Mouse (Mus musculus): ENCODE measurements around the gene Ccdc57.
"Not testable (repeated sequence)": the region's sequence is repeated elsewhere in the genome, so short reads cannot be mapped to it uniquely, and the experiment has no call there.

The Ccdc57 gene

GRCm38 (mm10) chr11:120818251-120818650, 114.4 kb downstream of the Ccdc57 start:
- peak; percentile 23 for DNase-seq

DNA sequence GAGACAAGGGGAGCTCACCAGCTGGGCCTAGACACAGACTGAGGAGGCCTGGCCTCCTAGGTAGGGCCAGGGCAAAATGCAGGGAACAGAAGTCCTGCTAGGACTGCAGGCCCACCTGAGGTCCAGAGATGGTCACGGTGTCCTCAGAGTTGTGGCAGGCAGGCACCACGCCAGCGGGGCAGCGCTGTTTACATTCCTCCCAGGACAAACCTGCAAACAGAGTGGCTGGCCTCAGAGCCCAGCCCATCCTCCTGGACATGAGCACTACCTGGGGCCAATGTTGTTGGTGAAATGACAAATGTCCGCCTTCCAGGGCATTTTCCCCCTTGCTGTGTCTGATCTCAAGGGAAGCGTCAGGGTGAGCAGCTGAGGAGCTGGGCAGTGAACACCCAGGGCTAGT, 115.3 kb downstream of the Ccdc57 start:
- DNase-seq = peak; percentile 7

DNA sequence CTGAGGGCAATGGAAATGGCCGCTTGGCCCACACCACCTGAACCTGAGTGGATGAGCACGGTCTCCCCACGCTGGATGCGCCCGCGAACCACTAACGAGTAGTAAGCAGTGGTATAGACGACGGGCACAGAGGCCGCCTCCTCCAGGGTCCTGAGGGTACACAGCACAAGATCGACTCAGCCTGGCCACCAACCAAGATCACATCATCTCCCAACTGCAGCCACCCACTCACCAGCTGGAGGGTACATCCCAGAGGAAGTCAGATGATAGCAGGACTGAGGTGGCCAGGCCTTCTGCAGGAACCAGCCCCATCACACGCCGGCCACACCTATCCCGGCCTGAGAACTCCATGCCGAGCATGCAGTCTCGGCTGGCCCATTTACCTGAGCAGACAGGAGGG, 120.6 kb downstream of the Ccdc57 start:
- DNase-seq = no peak

GRCm38 (mm10) chr11:120808010-120808409, 124.7 kb downstream of the Ccdc57 start:
- no peak for DNase-seq

GRCm38 (mm10) chr11:120805375-120806298, 127.0 kb downstream of the Ccdc57 start:
- DNase-seq = no peak

- DNase-seq = no peak
Measured at GRCm38 (mm10) chr11:120804769-120805168, 127.9 kb downstream of the Ccdc57 start.

- no peak for DNase-seq
Measured at GRCm38 (mm10) chr11:120804274-120804673, 128.4 kb downstream of the Ccdc57 start.

DNA sequence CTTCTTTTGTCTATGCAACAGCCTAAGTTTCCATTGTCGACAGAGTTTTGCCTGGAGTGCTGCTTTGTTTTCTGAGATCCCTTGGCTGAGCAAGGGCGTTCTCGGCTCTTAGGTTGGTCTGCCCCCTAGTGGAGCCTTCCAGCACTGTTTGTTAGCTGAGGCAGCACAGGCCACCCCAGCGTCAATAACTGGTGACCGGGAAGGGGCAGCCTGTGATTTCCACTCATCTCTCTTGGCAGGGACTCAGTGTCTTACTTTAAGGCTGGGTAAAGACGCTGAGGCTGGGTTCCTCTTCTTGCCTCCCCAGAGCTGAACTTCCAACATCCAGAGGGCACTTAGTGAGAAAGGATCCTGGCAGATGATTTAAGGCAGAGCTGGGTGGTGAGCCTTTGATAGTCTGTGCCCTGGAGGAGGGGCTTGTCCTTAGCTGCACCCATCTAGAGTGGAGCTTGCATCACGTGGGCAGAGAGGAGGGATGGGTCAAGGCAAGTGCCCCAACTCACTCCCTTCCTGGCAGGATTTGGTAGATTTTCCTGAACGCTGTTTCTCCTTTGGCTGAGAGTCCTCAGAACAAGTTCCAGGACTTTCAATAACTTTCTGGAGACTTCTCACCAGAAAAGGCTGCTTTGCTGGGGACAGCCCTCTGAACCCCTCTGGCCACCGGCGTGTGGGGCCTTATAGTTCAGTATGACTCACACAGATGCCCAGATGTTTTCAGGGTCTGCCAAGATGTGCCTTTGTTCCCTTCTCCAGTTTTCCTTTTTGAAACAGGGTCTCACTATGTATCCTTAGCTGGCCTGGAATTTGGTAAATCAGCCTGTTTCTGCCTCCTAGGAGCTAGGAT, 132.4 kb downstream of the Ccdc57 start:
- DNase-seq = peak; percentile 87

DNA sequence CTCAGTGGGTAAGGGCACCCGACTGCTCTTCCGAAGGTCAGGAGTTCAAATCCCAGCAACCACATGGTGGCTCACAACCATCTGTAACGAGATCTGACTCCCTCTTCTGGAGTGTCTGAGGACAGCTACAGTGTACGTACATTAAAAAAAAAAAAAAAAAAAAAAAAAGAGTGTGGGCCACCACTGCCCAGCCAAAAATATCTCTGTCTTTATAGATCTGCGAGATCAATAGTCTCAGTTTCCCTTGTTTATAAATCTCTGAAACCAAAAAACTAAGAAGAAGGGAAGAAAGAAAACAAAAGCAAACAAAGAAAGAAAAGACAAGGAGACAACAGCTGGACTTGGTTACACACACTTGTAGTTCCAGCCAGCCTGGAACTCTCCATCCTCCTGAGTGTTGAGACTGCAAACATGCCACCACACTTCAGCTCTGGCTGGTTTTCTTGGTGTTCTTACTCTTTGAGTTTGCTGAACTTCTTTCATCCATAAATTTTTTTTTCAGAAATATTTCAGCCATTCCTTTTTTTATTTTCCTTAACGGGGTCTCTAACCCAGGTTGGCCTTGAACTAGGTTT, 133.3 kb downstream of the Ccdc57 start:
- DNase-seq = no peak

DNA sequence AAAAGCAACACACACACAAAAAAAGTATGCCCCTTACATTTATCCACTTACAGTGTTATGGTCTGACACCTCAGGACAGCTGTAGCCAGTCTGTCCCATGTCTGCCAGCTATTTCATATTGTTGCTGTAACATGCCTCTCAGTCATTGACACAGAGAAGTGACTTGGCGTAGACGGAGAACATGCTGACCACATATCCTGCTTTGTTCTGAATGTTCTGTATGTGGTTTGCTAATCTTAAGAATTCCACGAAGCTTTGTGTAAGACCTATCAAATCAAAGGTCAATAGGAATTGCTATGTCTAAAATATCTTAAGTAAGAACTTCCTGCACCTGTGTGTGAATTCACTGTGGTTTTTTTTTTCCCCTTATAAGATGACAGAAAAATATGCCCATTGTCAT, 134.4 kb downstream of the Ccdc57 start:
- DNase-seq = no peak

DNA sequence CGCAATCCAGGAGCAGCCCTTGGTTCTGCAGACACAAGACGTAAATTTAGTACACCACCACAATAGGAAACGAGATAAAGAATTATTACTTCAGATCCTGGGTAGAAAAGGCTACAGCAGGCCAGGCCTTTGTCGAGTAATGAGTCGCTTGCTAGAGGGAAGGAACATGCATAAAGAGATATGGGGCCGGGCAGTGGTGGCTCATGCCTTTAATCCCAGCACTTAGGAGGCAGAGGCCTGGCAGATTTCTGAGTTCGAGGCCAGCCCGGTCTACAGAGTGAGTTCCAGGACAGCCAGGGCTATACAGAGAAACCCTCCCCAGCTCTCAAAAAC, 136.1 kb downstream of the Ccdc57 start:
- DNase-seq = no peak

DNA sequence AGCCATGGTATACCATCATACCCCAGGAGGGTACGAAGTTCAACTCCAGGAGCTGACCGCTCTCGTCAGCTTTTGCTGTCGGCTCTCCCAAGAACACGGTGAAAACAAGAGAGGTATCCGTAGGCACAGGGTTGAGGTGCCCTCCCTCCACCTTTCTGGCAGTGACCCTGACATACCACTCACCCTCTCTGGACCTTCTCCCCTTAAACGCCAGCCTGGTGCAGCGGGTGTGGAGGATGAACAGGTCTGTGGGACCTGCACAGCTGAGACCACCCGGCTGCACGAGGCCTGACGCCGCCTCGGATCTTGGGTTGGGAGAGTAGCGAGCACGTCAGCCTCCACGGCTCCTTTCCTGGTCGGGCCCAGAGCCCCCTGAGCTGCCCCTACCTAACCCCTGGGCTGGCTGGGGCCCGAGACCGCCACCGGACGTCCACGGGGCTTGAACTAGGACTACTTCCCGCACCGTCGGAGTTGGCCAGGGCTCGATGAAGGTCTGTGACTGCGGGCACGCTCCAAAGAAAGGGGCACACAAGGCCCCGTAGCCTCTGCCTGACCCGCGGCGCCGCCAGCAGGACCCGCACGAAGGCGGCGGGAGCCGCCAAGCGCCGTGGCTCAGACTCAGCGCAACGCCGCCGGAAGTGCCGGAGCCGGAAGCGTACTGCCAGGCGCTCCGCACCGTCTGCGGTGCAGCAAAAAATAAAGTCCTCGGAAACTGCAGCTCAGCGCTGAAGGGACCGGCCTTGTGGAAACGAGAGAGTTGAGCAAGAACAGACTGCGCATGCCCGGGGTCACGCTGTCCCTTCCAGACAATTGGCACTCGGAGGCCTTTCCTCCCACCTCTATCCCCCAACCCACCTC, 136.7 kb downstream of the Ccdc57 start, which contains the start of gene Dus1l:
Gene Dus1l (minus strand): TSS at position 648 of the 858 bp plus-strand sequence.
- DNase-seq = peak; percentile 97

DNA sequence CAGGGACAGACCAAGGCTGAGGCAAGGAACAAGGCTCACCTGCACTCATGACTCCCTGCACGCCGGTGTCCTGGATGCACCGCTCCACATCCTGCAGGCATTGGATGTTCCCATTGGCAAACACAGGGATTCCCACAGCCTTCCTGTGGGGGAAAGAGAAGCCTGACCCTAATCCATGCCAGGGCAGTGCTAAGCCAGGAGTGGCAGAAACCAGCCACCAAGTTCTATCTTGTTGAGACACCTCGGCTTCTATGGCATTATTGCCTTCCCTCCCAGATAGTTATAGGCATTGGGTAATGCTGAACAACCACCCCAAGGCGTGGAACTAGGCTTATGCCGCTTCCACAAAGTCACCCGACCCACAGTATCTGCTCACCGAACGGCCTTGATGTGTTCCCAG, 140.0 kb downstream of the Ccdc57 start:
- DNase-seq = no peak

DNA sequence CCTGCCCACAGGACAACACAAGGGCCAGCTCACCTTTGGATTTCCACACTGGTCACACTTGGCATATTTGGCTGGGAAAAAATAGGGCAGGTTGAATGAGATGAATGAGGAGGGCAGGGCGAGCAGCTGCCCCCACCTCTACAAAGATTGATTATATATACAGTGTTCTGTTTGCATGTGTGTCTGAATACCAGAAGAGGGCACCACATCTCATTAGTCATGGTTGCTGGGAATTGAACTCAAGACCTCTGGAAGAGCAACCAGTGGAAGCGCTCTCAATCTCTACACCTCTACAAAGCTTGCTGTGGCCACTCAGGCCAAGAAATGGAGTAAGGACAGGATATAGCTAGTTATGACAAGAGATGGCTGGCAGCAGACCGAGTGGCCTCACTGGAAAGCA, 142.9 kb downstream of the Ccdc57 start:
- no peak for DNase-seq

DNA sequence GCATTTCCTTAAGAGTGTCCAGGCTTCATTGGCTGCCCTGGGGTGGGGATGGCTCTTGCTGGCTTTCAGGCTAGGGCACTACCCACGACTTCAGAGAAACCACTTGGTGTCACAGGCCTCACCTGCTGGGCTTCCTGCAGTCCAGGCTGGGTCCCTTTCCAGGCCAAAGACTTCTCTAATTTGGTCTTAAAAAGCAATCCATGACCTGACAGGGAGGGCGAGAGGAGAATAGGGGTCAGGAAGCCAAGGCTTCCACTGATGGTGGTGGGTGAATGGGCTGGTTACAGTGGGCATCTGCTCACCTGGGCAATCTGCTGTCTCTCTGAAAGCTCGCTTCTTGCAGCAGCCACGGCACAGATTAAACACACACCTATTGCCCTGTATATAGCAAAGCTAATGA, 143.3 kb downstream of the Ccdc57 start:
- no peak for DNase-seq

- not testable (repeated sequence) for DNase-seq
Measured at GRCm38 (mm10) chr11:120788460-120788859, 144.2 kb downstream of the Ccdc57 start.

DNA sequence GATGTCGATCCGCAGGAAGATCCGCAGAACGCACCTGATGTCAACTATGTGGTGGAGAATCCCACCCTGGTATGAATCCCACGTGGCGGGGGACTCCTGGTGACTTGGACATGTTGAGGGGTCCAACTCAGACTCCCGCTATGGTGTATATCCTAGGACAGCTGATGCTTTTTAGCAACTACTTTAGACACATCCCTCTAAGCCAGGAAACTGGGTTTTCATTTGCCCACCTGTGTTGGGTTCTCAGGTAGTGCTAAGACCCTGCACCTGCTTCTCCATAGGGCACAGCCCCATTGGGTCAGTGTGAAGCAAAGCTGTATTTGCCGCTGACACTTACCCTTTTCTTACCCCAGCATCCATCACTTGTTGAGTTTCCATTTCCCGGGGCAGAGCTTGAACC, 147.5 kb downstream of the Ccdc57 start:
- no peak for DNase-seq

GRCm38 (mm10) chr11:120784064-120784791, 148.4 kb downstream of the Ccdc57 start, which contains the start of the genes Rfng and Gps1:
TSS of gene Rfng (minus strand) at chr11:120784207.
TSS of gene Gps1 (plus strand) at chr11:120784272.
- DNase-seq = peak; percentile 77

DNA sequence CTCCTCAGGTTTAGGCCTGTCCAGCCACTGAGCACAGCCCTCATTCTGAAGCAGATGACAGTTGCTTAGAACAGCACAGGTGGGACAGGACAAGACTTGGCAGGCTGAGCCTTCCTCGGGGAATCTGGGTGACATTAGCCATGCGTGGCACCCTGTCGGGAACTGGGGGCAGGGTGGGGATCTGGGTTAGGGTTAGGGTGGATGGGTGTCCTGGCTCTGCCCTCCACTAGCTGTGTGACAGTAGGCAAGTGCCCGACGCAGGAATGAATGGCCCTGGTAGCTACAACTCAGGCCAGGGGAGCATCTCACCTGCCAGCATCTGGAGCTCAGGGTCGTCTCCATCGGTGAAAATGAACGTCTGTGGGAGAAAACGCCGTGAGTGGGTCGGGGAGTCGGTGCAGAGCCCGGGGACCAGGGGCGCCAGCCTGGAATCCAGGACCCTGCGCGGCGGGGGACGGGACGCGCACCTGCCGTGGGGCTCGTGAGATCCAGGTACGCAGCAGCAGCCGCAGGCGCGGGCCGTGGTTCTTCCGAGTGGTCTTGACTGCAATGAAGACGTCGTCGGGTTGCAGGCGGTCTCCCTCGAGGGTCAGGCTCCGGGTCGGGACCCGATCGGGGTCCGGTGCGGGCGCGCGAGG, 149.1 kb downstream of the Ccdc57 start:
- DNase-seq = peak; percentile 53

DNA sequence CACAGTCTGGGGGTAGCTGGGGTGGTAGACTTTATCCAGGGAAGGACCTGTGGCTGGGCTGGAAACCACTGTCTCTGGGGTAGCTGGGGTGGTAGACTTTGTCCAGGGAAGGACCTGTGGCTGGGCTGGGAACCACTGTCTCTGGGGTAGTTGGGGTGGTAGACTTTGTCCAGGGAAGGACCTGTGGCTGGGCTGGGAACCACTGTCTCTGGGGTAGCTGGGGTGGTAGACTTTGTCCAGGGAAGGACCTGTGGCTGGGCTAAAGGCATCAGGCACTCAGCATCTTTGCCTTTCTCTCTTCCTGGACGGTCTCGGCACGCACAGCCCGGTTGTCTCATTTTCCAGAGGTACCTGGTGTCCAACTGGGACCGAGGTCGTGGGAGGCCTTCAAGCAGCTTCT, 151.3 kb downstream of the Ccdc57 start:
- DNase-seq = not testable (repeated sequence)

DNA sequence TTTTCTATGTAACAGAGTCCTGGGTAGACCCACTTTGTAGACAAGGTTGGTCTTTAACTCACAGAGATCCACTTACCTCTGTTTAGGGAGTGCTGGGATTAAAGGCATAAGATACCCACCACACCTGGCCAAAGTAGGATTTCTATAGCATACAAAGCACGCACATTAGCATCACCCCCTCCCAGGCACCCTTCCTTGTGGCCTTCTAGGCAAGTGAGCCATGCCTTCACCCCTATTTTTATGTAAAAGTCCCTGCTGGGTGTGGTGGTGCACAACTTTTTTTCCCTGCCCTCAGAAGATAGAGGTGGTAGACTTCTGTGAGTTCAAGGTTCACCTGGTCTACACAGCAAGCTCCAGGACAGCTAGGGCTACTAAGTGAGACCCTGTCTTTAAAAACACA, 152.8 kb downstream of the Ccdc57 start:
- DNase-seq = no peak
